Mouse (Mus musculus) left cerebral cortex, postnatal 4 days (tissue): ENCODE measurements around the gene Rasal1. TPM values are rescaled to one million over a fixed set of nuclear protein-coding genes. Genes with fewer than 3 reads are reported as not detected.

Source experiments
- DNase-seq: peaks from one replicate; pipeline ENCODE4 v3.0.0-alpha.2; 2022
- intact Hi-C: fragments of 180-260 bp; cut with DNase I; formaldehyde crosslinking; loops from one replicate; pipeline ENCODE4 v1.15.1; 2025
- total RNA-seq, 2 experiments: library from RNA; stranded (reverse); gene quantifications; 2 replicates each; pipeline ENCODE4 v1.2.3; 2021

Rasal1 gene
- total RNA-seq, 2 experiments from 2014 or later = 42.2 to 54.6 TPM

DNA sequence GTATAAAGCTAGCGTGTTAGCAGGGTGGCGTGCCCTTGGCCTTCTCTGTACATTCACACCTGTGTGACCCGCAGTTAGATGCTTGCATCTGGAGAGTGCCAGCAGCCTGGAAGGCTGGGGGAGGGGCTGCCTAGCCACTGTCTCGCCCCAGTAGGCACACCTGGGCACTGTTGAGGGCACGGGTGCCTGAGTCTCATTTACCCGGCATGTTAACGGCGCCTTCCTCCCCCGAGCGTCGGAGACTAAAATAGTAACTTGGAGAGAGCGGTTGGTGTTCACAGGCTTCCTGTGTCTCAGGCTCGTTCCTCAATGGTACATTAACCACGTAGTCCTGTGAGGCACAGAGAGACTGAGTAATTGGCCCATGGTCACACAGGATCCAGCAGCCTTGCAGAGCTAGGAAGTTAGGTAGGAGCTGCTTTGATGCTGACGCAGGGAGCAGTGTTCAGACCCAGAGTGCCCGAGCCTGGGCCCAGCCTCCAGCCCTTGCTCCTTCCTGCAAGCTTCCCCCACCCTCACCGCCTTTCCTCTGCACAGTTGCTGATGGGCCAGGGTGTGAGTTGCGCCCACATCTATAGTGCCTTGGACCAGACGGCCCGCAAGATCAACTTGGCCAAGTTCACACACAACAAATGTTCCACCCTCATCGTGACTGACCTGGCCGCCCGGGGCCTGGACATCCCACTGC lies 27.4 kb upstream of the Rasal1 start:
- intact Hi-C loops = loop anchor here (5.0 to 10.0 kb wide), 2 partner anchors 56 to 124 kb away; partner anchors contain the start of gene Oas2
- no peak for DNase-seq

DNA sequence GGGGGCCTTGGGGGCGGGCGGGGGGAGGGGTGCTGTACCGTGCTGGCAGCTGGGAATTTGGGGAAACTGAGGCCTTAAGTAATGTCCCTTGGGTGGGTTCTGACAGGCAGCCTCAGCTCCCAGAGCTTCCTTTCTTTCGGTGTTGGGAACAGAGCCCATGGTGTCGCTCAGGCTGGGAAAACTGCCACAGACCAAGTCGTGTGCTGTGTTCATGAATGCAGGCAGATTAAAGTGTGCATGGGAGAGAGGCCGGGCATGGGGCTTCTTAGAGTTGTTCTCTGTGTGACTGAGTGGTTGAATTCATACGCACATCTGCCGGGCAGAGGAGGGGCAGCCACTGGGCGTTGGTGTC lies 26.8 kb upstream of the Rasal1 start:
- intact Hi-C loops = loop anchor here (5.0 to 10.0 kb wide), 2 partner anchors 55 to 123 kb away; partner anchors contain the start of gene Oas2
- no peak for DNase-seq

DNA sequence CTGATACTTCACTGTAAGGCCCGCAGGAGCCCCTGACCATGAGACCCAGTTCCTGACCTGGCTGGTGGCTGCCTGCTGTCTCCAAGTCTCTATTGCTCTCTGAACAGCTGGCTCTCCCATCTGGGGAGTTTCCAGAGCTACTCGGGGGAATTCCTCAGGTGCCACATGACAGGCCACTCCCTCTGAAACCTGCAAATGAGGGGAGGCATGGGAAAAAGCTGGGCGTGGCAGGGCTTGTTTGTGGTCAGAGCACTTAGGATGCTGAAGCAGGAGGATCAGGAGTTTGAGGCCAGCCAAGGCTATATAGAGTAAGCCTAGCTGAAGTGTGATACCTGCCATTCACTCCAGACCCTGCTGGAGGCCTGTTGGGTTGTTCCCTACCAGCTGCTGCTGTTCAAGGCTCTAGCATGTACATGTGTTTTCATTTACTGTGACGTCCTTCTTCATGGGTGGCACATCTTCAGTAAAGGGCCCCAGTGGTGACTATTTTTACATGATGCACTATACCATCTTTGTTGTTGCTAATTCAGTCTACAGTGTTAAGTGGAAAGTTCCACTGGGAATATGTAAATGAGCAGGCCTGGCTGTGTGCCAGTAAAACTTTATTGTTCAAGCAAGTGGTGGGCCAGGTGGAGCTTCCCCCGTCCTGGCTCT lies 26.3 kb upstream of the Rasal1 start:
- intact Hi-C loops = loop anchor here (5.0 to 10.0 kb wide), 2 partner anchors 55 to 122 kb away; partner anchors contain the start of gene Oas2
- no peak for DNase-seq

DNA sequence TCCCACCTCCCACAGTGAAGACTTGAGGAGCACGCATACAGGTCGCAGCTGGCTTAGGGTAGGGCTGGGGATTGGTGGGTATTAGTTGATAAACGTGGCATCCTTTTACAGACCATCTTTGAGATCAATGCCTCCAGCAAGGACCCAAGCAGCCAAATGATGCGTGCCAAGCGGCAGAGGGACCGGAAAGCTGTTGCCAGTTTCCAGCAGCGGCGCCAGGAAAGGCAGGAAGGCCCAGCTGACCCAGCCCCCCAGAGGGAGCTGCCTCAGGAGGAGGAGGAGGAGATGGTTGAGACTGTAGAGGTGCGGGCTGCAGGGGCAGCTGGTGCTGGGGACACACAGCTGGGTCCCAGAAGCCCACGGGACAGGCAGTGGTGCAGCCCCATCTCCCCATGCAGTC lies 24.2 kb upstream of the Rasal1 start:
- peak; percentile 66 for DNase-seq
- intact Hi-C loops = loop anchor here (5.0 to 10.0 kb wide), 2 partner anchors 53 to 120 kb away; partner anchors contain the start of gene Oas2

DNA sequence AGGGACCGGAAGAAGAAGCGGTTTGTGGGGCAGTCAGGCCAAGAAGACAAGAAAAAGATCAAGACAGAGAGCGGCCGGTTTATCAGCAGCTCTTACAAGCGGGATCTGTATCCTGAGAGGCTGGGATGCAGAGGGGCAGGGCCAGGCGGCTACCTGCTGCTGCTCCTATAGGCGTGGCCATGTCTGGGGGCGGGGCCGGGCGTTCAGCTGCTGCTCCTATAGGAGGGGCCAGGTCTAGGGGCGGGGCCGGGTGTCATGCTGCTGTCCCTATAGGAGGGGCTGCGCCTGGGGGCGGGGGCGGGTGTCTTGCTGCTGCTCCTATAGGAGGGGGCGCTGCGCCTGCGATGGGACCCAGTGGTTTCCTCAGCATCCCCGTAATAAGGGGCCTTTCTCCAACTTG lies 22.2 kb upstream of the Rasal1 start:
- no peak for DNase-seq
- intact Hi-C loops = loop anchor here (10.0 kb wide), 1 partner anchor 118 kb away; the partner anchor contains the start of gene Oas2

DNA sequence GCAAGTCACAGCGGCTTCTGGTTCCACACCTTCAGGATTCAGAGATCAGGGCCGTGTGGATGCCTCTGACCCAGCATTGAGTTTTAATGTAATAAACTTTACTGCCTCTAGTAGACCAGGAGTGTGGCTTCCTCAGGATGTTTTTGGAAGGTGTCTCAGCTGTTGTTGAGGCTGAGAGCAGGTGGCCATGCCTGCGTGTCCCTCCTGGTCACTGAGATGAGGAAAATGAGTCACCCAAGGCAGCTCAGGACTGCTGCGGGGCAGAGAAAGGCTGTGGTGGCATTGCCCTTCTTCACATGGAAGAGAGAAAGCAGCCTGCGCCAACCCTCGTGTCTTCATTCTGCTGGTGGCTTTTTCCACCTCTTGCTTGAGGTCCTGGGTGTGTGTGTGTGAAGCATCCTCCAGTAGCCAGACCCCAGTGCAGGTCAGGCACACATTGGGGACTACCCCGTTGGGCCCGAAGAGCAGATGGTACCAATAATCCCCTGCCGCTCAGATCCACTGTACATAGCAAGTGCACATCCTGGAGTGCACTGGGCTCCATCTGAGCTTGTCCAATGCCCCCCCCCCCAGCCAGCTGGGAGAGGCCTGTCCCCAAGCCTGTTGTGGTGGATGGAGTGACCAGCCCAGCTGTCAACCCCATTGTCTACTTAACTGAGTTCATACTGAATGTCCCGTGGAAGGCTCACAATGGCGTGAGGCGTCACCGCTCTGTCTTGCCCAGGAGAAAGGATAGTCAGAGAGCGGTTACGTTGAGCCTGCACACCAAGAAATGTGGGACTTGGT lies 20.9 kb upstream of the Rasal1 start:
- intact Hi-C loops = loop anchor here (10.0 kb wide), 1 partner anchor 117 kb away; the partner anchor contains the start of gene Oas2
- DNase-seq = no peak

DNA sequence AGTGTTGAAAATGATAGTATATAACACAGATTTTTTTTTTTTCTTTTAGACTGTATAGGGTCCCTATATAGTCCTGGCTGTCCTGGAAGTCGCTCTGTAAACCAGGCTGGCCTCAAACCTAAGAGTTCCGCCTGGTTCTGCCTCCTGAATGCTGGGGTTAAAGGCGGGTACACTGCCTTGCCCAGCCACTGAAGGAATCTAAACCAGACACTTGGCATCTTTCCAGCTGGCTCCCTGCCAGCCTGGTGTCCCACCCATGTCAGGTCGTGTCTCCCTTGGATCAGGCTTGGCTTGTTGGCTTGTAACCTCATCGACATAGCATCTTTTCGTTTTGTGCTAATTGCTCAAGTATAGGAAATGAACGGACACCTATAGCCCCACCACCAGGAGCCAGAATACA lies 20.0 kb upstream of the Rasal1 start:
- intact Hi-C loops = loop anchor here (10.0 kb wide), 1 partner anchor 116 kb away; the partner anchor contains the start of gene Oas2
- no peak for DNase-seq

DNA sequence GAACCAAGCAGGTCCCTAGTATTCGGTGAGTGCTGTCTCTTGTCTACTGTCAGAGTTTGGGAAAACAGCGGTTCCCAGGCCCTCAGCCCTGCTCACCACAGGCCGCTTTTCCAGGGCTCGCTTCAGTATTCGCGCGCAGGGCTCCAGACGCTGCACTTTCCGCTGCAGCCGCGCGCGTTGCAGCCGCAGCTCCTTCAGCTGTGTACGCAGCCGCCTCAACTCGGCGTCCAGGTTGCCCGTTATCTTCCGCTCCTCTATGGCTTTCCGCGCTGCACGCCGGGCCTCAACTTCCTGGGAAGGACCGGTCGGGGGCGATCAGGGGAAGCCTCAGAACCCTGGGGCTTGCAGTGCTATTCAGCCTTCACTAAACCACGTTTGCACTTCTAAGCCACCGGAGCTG lies 17.5 kb upstream of the Rasal1 start:
- intact Hi-C loops = no loop called here
- DNase-seq = no peak

DNA sequence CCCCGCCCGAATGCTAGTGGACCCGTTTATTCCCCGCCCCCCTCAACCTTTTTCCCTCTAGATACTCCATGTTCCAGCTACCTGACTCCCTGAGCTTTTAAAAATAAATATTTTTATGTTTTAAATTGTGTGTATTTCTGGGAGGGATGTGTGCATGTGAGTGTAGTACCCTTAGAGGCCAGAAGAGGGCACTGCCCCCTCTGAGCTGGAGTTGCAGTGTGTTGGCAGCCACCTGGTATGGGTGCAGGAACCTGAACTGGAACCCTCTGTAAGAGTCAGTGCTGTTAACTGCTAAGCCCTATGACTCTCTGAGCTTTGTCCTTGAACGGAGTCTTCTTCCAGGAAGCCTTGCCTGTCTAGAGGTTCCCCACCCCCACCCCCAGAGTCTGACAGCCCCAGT lies 16.7 kb upstream of the Rasal1 start:
- intact Hi-C loops = no loop called here
- no peak for DNase-seq

DNA sequence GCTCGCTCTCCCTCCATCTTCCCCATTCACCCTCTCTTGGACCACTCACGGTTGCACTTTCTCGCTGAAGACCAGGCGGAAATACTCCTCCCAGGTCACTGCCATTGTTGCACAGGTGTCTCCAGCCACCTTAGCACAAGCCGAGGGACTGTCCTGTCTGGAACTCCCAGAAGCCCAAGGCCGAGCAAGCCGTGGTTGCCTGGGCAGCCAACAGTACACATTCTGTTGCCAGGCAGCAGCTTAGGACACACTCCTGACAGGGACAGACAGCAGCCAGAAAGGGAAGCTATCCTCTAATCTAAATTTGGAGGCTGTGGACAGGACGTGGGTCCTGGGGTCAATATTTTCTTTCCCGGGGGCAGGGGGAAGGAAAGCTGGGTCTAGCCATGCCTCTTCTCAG lies 14.5 kb upstream of the Rasal1 start, which contains the start of gene Cfap73:
Gene Cfap73 (minus strand): TSS at position 105 of the 400 bp plus-strand sequence.
- DNase-seq = no peak
- intact Hi-C loops = no loop called here

DNA sequence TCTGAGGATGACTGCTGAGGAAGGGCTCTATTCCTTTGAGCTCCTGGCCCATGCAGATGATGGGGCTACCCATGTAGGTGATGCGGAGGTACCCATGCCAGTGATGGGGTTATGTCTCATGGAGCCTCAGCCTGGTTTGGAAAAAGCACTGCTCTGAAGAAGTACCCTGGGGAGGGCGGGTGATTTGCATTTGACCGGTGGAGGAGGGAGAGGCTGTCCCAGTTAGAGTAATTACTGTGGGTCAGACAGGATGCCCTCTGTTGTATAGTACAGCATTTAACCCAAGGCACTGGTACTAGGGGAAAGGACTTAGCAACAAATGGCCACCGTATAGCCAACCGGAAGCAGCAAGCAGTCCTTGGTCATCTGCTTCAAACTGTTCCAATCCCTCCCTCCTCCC lies 13.8 kb upstream of the Rasal1 start:
- intact Hi-C loops = no loop called here
- no peak for DNase-seq

DNA sequence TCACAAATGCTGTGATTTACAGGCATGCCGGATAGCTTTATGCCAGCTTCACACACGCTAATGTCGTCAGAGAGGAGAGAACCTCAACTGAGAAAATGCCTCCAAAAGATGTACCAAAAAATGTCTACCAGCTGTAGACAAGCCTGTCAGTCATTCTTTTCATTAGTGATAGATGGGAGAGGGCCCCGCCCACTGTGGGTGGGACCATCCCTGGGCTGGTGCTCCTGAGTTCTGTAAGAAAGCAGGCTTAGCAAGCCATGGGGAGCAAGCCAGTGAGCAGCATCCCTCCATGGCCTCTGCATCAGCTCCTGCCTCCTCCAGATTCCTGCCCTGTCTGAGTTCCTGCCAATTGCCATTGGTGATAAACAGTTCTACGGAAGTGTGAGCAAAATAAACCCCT lies 13.0 kb upstream of the Rasal1 start:
- intact Hi-C loops = no loop called here
- no peak for DNase-seq

DNA sequence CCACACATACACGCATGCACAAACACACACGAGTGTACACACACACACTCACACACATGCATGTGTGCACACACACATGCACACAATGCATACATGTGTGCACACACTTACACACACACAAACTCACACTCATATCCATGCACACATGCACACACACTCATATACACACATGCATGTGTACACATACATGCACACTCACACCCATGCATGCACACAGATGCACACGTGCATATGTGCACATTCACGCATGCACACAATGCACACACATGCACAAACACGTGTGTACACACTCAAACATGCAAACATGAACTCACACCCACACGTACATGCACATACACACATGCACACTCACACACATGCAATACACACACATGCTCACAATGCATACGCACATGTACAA lies 8.5 kb upstream of the Rasal1 start:
- DNase-seq = no peak
- intact Hi-C loops = no loop called here

DNA sequence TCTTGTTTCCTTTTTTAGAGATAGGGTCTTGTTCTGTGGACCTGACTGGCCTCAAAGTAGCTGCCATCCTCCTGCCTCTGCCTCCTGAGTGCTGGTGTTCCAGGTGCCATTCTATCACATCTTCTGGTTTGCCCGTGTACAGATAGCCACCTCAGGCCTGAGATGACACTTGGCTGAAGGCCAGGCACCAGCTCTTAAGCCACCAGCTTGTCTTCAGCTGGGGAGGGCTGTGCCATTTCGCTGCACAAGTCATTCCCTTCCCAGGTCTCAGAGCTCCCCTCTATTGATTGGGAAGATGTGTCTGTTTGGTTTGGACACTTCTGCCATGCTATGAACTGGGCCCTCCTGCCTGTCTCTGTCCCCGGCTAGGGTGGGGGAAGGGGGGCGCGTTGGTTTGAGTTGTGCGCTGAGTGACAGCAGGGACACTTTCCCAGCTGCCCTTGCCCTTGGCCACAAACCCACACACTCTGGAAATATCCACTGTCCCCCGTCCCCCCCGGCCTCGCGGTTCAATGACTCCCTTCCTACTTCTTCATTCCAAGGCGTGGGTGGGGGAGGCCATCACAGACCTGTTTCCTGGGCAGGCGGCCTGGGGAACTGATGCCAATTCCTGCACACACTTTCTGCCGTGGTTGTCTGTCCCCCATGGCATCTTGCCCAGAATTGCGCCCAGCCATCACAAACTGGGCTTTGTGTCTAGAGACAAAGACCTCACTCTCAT lies 5.1 kb upstream of the Rasal1 start:
- intact Hi-C loops = no loop called here
- DNase-seq = peak; percentile 68

DNA sequence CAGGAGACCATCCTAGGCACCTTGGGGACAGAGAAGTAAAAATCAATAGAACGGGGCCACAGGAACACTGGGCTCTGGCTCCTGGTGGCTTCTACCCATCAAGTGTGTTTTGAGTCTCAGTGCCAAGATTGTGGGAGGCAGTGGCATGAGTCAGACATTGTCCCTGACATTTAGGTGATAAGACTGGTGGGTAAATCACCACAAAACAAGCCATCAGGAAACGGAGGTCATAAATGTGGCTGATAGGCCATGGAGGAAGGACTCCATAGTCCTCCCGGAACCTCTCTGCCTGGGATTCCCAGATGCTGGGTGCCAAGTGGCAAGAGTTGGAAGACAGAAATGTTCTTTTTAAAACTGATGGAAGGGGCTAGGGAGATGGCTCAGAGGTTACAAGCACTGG lies 4.4 kb upstream of the Rasal1 start:
- DNase-seq = no peak
- intact Hi-C loops = no loop called here

DNA sequence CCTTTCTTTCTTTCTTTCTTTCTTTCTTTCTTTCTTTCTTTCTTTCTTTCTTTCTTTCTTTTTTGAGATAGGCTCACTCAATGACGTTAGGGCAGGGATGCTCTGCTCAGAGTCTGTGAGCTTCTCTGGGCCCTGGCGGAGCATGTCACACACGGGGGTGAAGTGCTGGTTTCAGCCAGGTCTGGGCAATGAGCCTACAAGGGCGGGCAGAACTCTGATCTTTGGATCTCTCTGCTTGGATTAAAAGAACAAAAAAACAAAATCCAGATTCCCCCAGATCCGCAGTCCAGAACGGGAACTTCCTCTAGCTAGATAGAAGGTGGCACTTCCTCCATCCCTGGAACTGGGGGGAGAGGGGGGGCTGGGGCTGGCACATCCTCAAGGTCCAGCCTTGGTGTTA lies 2.8 kb upstream of the Rasal1 start:
- no peak for DNase-seq
- intact Hi-C loops = no loop called here

DNA sequence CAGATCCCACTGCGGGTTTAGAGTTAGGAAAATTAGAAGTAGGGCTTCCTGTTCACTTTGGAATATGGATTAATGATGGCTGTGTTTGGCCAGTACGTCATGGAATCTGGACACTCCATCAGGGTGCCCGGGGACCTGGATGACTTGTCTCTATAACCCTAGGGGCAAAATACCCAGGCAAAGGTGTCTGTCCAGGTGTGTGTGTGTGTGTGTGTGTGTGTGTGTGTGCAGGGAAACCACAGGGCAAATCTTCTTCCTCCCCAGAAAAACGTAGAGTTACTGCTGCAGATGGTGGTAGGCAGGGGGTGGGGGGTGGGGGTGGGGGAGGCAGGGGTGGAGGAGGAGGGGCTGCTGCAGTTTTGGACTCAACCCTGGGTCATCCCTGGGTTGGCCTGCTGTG lies 1.3 kb upstream of the Rasal1 start:
- no peak for DNase-seq
- intact Hi-C loops = no loop called here

DNA sequence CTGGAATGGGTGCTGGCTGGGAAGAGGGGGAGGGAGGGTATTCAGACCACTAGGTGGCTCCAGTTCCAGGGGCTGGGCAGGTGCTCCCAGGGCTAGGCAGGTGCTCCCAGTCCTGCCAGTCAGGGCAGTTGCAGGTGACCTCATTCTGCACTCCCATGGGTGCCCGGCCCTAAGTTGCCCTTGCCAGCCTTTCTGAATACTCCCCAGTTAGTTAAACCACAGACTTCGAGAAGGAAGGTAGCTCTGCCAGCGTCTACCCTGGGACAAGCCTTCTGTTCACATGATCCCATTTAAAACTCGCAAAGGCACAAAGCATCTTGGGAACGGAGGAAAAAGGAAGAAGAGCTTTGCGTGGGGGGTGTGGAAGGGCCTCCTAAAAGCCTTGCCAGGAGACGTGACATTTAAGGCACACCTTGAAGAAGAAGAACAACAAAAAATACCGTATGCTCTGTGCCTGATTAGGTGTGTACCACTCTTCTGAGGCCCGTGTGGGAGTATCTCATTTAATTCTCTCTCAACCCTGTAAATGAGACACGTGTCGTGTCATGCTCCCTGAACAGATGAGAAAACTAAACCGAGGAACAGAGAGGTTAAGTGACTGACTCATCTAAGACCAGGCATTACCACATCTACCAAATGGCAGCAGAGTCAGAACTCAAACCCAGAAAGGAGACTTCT lies 659 bp upstream of the Rasal1 start:
- DNase-seq = no peak
- intact Hi-C loops = no loop called here

DNA sequence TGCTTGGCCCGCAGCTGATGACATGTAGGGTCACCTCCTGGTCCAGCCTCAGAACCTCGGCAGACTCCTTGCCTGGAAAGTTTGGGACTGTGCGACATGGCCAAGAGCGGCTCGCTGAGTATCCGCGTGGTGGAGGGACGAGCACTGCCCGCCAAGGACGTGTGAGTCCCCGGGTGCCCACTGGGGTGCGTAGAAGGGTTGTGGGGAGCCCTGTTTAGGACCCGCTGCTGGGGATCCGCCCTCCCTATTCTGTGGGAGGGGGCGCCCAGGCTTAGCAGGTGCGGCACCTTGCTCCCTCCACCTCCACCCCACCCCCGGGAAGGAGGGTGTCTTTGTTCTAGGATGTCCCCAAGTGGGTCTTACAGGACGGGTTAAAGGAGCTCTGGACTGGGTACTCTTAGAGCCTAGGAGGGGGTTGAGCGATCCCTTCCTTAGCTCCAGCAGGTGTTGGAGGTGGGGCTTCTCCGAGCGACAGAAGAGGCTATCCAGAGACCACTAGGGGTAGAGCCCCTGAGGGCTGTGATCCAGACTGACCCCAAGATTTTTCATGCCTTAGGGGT lies 842 bp downstream of the Rasal1 start:
- DNase-seq = no peak
- intact Hi-C loops = no loop called here

DNA sequence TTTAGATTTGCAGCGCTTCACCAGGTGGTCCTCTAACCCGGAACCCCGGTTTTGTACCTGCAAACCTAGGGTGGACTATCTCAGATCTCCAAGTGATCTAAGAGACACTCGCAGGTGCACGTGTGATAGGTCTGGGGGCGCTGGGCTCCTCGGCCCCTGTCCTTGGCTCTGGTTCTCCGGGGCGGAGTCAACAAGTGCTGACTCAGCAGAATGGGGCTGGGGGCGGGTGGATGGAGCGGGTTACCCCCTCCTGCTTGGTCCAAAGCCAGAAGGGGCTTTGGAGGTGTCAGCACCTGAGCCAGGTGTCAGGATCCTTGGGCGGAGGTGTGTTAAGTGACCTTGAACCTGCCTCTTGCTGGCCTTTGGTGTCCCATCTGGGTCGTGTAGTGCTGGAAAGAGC lies 1.3 kb downstream of the Rasal1 start:
- intact Hi-C loops = no loop called here
- DNase-seq = no peak
